Mouse (Mus musculus): ENCODE results near the gene Nt5e. TPM values are rescaled to one million over a fixed set of nuclear protein-coding genes. Genes with fewer than 3 reads are reported as not detected.

The Nt5e gene
- polyA plus RNA-seq, 1 experiment, result not detected

DNA sequence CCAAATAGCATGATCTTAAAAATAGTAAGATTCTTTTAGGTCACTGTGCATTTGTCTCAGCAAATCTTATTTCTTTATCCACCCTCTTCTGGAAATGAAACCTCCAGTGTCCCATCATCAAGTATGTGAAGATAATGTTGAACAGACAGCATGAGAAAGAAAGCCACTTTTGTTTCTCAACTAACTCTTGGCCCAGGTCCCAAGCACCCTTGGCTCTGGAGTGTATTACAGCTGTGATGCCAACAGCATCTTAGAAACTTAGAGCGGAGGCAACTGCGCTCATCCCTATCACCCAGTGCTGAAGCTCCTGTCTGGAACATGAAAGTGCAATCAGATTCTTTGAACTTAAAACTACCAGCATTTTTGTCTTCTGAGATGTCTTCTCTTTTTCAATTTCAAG is 42.7 kb downstream of the Nt5e start:
- no peaks in the 10 kb centered on the region for H3K4me1 ChIP-seq (ENCODE audit: control insufficient read depth)
- H3K9me3 ChIP-seq (ENCODE audit: control insufficient read depth, low read length), result no peaks in the 10 kb centered on the region
- H3K36me3 ChIP-seq (ENCODE audit: control insufficient read depth), result peaks cover 2% of the 10 kb centered on the region; the same call in 1 of the 2 replicates
- H3K4me3 ChIP-seq (replicated peaks), result no peak overlapping the region
- H3K27me3 ChIP-seq (ENCODE audit: control insufficient read depth), result no peaks in the 10 kb centered on the region
- TF ChIP-seq TAL1 (IDR thresholded peaks at IDR 0.05; ENCODE audit: low read length) (no peak), GATA1 (IDR thresholded peaks at IDR 0.05; ENCODE audit: low read length) (no peak)

- H3K9me3 ChIP-seq (ENCODE audit: control insufficient read depth, low read length), result no peaks in the 10 kb centered on the region
These were observed 44.2 kb downstream of the Nt5e start for GRCm38 (mm10) chr9:88371201-88371600.

DNA sequence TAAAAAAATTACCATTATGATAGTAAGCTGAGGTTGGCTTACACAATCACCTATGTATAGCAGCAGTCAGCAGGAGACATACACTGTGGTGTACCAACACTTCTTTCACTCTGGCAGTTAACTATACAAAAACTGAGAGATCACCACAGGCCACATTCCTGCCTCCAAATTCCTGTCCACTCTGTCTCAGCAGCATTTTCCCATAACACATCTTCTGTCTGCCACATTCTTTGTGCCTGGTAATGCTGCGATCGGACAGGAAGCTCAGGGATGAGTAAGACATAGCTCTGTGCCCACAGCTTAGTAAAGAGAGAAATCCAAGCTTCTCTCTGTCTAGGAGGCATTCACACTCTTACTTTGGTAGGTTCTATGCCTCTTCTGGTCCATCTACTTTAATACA is 46.0 kb downstream of the Nt5e start:
- Histone ChIP-seq H3K9me3 (ENCODE audit: control insufficient read depth, low read length) (no peaks in the 10 kb centered on the region), H3K27me3 (ENCODE audit: control insufficient read depth) (no peaks in the 10 kb centered on the region), H3K36me3 (ENCODE audit: control insufficient read depth) (peaks cover 7% of the 10 kb centered on the region), H3K4me1 (ENCODE audit: control insufficient read depth) (no peaks in the 10 kb centered on the region), H3K4me3 (replicated peaks) (no peak overlapping the region)
- TF ChIP-seq GATA1 (IDR thresholded peaks at IDR 0.05; ENCODE audit: low read length) (no peak), TAL1 (IDR thresholded peaks at IDR 0.05; ENCODE audit: low read length) (no peak)

More at GRCm38 (mm10) chr9:88371201-88371600, 44.2 kb downstream of the Nt5e start:
- no peak overlapping the region for H3K4me3 ChIP-seq (replicated peaks)
- no peaks in the 10 kb centered on the region for H3K27me3 ChIP-seq (ENCODE audit: control insufficient read depth)
- no peak for TF ChIP-seq TAL1 (IDR thresholded peaks at IDR 0.05; ENCODE audit: low read length)
- no peak for TF ChIP-seq GATA1 (IDR thresholded peaks at IDR 0.05; ENCODE audit: low read length)
- peaks cover 2% of the 10 kb centered on the region; the same call in 1 of the 2 replicates for H3K36me3 ChIP-seq (ENCODE audit: control insufficient read depth)
- H3K4me1 ChIP-seq (ENCODE audit: control insufficient read depth), result no peaks in the 10 kb centered on the region

- TF ChIP-seq GATA1 (IDR thresholded peaks at IDR 0.05; ENCODE audit: low read length) (no peak), TAL1 (IDR thresholded peaks at IDR 0.05; ENCODE audit: low read length) (no peak)
- Histone ChIP-seq H3K9me3 (ENCODE audit: control insufficient read depth, low read length) (no peaks in the 10 kb centered on the region), H3K4me1 (ENCODE audit: control insufficient read depth) (no peaks in the 10 kb centered on the region), H3K27me3 (ENCODE audit: control insufficient read depth) (no peaks in the 10 kb centered on the region), H3K4me3 (replicated peaks) (no peak overlapping the region), H3K36me3 (ENCODE audit: control insufficient read depth) (peaks cover 23% of the 10 kb centered on the region)
These were observed 50.5 kb downstream of the Nt5e start for GRCm38 (mm10) chr9:88377483-88377882.

- Histone ChIP-seq H3K27me3 (ENCODE audit: control insufficient read depth) (no peaks in the 10 kb centered on the region), H3K36me3 (ENCODE audit: control insufficient read depth) (peaks cover 31% of the 10 kb centered on the region), H3K4me1 (ENCODE audit: control insufficient read depth) (no peaks in the 10 kb centered on the region), H3K4me3 (replicated peaks) (no peak overlapping the region), H3K9me3 (ENCODE audit: control insufficient read depth, low read length) (no peaks in the 10 kb centered on the region)
- TF ChIP-seq TAL1 (IDR thresholded peaks at IDR 0.05; ENCODE audit: low read length), result no peak
- no peak for TF ChIP-seq GATA1 (IDR thresholded peaks at IDR 0.05; ENCODE audit: low read length)
These were observed 52.1 kb downstream of the Nt5e start for GRCm38 (mm10) chr9:88379057-88379456.

- Histone ChIP-seq H3K27me3 (ENCODE audit: control insufficient read depth) (no peaks in the 10 kb centered on the region), H3K4me1 (ENCODE audit: control insufficient read depth) (no peaks in the 10 kb centered on the region), H3K4me3 (replicated peaks) (no peak overlapping the region), H3K9me3 (ENCODE audit: control insufficient read depth, low read length) (no peaks in the 10 kb centered on the region), H3K36me3 (ENCODE audit: control insufficient read depth) (peaks cover 35% of the 10 kb centered on the region)
- no peak for TF ChIP-seq TAL1 (IDR thresholded peaks at IDR 0.05; ENCODE audit: low read length)
- no peak for TF ChIP-seq GATA1 (IDR thresholded peaks at IDR 0.05; ENCODE audit: low read length)
These were observed 53.1 kb downstream of the Nt5e start for GRCm38 (mm10) chr9:88380076-88380475.

- TF ChIP-seq GATA1 (IDR thresholded peaks at IDR 0.05; ENCODE audit: low read length) (no peak), TAL1 (IDR thresholded peaks at IDR 0.05; ENCODE audit: low read length) (no peak)
- Histone ChIP-seq H3K4me3 (replicated peaks) (no peak overlapping the region), H3K27me3 (ENCODE audit: control insufficient read depth) (no peaks in the 10 kb centered on the region), H3K36me3 (ENCODE audit: control insufficient read depth) (peaks cover 35% of the 10 kb centered on the region), H3K4me1 (ENCODE audit: control insufficient read depth) (no peaks in the 10 kb centered on the region), H3K9me3 (ENCODE audit: control insufficient read depth, low read length) (no peaks in the 10 kb centered on the region)
These were observed 53.5 kb downstream of the Nt5e start for GRCm38 (mm10) chr9:88380542-88380941.

GRCm38 (mm10) chr9:88388826-88389225 is 61.8 kb downstream of the Nt5e start:
- no peak overlapping the region for H3K4me3 ChIP-seq (replicated peaks)
- H3K4me1 ChIP-seq (ENCODE audit: control insufficient read depth), result no peaks in the 10 kb centered on the region
- no peaks in the 10 kb centered on the region for H3K27me3 ChIP-seq (ENCODE audit: control insufficient read depth)
- TF ChIP-seq GATA1 (IDR thresholded peaks at IDR 0.05; ENCODE audit: low read length) (no peak), TAL1 (IDR thresholded peaks at IDR 0.05; ENCODE audit: low read length) (no peak)
- no peaks in the 10 kb centered on the region for H3K9me3 ChIP-seq (ENCODE audit: control insufficient read depth, low read length)
- H3K36me3 ChIP-seq (ENCODE audit: control insufficient read depth), result peaks cover 28% of the 10 kb centered on the region

GRCm38 (mm10) chr9:88394852-88395251 is 67.9 kb downstream of the Nt5e start:
- Histone ChIP-seq H3K4me3 (replicated peaks) (no peak overlapping the region), H3K27me3 (ENCODE audit: control insufficient read depth) (no peaks in the 10 kb centered on the region), H3K36me3 (ENCODE audit: control insufficient read depth) (peaks cover 14% of the 10 kb centered on the region), H3K9me3 (ENCODE audit: control insufficient read depth, low read length) (no peaks in the 10 kb centered on the region), H3K4me1 (ENCODE audit: control insufficient read depth) (no peaks in the 10 kb centered on the region)
- TF ChIP-seq TAL1 (IDR thresholded peaks at IDR 0.05; ENCODE audit: low read length), result no peak
- no peak for TF ChIP-seq GATA1 (IDR thresholded peaks at IDR 0.05; ENCODE audit: low read length)

- Histone ChIP-seq H3K4me3 (replicated peaks) (no peak overlapping the region), H3K9me3 (ENCODE audit: control insufficient read depth, low read length) (no peaks in the 10 kb centered on the region), H3K4me1 (ENCODE audit: control insufficient read depth) (no peaks in the 10 kb centered on the region), H3K27me3 (ENCODE audit: control insufficient read depth) (no peaks in the 10 kb centered on the region), H3K36me3 (ENCODE audit: control insufficient read depth) (peaks cover 14% of the 10 kb centered on the region)
- TF ChIP-seq GATA1 (IDR thresholded peaks at IDR 0.05; ENCODE audit: low read length) (no peak), TAL1 (IDR thresholded peaks at IDR 0.05; ENCODE audit: low read length) (no peak)
These were observed 71.5 kb downstream of the Nt5e start for GRCm38 (mm10) chr9:88398461-88398860.
